Mouse (Mus musculus): ENCODE data around the gene Rpl9-ps6. TPM values are rescaled to one million over a fixed set of nuclear protein-coding genes. Genes with fewer than 3 reads are reported as not detected.

Gene Rpl9-ps6
- 10 to 100 TPM; 23.2 to 27.2 TPM for total RNA-seq (2023)

GRCm38 (mm10) chr19:32466478-32466877, at the start of gene Rpl9-ps6:
Rpl9-ps6 (minus strand) TSS chr19:32466578.

GRCm38 (mm10) chr19:32485681-32486105, 19.3 kb upstream of the Rpl9-ps6 start, which contains the start of gene Minpp1:
Minpp1 (plus strand) TSS chr19:32485769.

Other genes with a start within 250 kb of the Rpl9-ps6 start
- 10 to 100 TPM; 83.7 to 97.1 TPM for gene Sgms1, start 76.9 kb downstream of the Rpl9-ps6 start, total RNA-seq (2023)
- 10 to 100 TPM; 32.2 to 46.2 TPM for gene Minpp1, start 19.2 kb upstream of the Rpl9-ps6 start, total RNA-seq (2023)
- 10 to 100 TPM; 17.2 to 18.5 TPM for gene Papss2, start 129.2 kb upstream of the Rpl9-ps6 start, total RNA-seq (2023)

Measured in neutrophil, adult 83 days (primary cell).